Mouse (Mus musculus) cerebellum, adult 2 months (tissue): ENCODE results near the gene Tigit.

Source experiments
- CTCF ChIP-seq: fragments of 200-500 bp; IDR thresholded peaks from 2 replicates; pipeline ENCODE4 v1.5.1; 2011; ENCODE audit warnings: low read depth, mild to moderate bottlenecking, control low read depth, low read length, moderate library complexity, borderline replicate concordance; ENCODE audit not compliant: insufficient read depth
- POLR2A ChIP-seq: fragments of 200-500 bp; IDR thresholded peaks from 2 replicates; pipeline ENCODE4 v1.6.1; 2011; ENCODE audit warnings: low read length, control low read depth, borderline replicate concordance; ENCODE audit not compliant: insufficient read depth

DNA sequence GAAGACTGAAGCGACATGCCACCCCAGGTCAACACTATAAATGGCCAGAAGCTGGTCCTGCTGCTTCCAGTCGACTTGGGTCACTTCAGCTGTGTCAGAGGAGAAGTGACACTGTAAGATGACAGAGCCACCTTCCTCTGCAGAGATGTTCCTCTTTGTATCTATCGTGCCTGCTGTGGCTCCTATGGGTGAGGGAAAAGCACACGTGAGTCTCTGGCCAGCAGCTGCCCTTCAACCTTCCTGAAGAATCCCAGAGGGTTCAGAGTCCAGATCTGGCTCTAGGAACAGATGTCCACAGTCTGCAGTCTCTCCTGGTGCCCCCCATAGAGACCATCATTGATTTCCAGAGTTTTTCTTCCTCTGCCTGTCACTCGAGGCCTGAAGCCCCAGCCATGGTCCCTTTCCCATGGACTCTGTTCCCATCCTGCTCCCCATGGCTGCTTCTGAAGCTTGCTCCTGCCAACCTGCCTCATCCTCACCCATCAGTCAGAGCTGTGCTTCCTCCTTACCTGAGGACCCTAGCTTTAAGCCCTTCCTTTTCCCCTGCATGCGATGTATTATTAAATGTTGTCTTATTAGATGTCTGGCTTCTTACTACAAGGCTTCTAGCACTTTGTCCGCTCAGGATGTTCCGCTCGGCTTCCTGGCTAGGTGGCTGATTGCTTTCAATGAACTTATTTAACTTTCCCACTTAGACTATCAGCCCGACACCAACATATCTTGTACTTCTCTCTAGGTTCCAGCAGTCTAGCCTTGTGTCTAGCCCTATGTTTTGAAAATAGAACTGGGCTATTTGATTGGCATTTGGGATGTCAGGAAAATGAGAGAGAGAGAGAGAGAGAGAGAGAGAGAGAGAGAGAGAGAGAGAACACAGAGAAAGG lies 1.6 kb downstream of the Tigit start:
- TF ChIP-seq POLR2A (no peak), CTCF (no peak)
